Mouse (Mus musculus) lung, postnatal 10 days (tissue): ENCODE measurements around the gene Skap1.

ENCODE experiments used
- DNase-seq: peaks from one replicate; pipeline ENCODE4 v3.0.0; 2021

Gene Skap1

GRCm38 (mm10) chr11:96466382-96466781 lies 2.0 kb downstream of the Skap1 start:
- DNase-seq = no peak

GRCm38 (mm10) chr11:96466987-96467386 lies 2.6 kb downstream of the Skap1 start:
- DNase-seq = no peak

- no peak for DNase-seq
These were observed 3.8 kb downstream of the Skap1 start for GRCm38 (mm10) chr11:96468048-96468745.

GRCm38 (mm10) chr11:96482711-96483110 lies 18.3 kb downstream of the Skap1 start:
- no peak for DNase-seq

DNA sequence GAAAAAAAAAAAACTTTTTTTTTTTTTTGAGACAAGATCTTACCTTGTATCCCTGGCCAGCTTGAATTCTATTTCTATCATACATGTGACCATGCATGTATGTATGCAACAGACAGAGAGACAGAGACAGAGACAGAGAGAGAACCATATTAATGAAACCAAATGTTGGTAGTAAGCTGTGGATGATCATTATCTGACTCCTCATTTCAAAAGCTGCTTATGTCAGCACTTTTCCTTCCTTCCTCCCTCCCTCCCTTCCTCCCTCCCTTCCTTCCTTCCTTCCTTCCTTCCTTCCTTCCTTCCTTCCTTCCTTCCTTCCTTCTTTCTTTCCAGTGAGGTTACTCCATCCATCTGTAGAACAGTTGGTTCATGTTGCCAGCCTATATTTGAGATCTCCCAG lies 18.8 kb downstream of the Skap1 start:
- DNase-seq = no peak

DNA sequence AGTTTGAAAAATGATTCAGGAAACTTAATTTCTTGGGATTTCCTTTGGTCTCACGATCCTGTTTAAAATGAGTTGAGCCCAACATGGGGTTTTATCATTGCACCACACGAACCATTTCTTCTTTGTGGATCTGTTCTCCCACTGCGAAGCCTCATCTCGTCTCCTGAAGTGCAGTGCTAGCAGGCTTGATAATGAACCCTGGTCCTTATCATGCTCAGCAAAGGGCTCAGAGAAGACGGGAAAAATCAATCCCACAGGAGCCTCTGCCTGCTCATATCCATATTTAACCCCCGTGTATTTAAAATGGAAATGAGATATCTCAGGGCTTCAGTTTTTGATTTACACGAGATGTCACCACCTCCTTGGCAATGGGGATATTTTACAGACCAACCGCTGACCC lies 34.1 kb downstream of the Skap1 start:
- DNase-seq = no peak

DNA sequence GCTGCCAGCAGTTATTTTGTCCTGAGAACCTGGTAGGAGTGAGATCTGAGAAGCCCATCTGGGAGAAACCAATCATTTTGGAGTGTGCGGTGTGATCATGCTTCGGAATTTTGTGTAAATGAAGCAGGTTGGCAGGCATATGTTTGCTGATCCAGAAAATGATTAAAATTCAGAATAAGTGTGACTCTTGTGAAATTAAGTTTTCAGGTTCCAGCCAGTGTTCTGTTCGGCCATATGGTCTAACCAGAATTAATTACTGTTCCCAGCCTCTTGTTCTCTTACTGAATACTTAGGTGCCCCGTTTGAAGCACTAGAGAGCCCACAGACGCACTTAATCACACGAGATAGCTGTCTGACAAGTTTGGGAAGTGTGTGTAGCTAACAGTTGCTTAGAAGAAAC lies 36.6 kb downstream of the Skap1 start:
- DNase-seq = no peak

DNA sequence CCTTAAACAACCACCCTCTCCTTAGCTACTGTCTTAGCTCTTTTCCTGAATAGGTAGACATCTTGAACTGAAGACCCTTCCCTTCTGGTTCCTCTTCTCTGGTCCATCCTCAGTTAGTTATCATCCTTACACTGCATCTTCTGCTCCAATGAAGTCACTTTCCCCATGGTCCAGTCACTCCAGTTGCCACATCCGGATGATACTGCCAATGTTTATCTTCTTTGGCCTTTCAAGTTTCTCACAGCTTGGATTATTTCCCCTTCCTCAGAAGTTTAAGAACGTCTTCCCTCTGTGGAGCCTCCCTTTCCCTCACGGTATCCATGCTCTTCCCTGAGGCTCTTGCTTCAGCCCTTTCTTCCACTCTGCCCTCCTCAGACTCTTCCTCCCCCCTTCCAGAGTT lies 38.6 kb downstream of the Skap1 start:
- peak; percentile 63 for DNase-seq

GRCm38 (mm10) chr11:96504509-96505119 lies 40.2 kb downstream of the Skap1 start:
- DNase-seq = peak; percentile 21

GRCm38 (mm10) chr11:96505841-96506240 lies 41.4 kb downstream of the Skap1 start:
- no peak for DNase-seq

DNA sequence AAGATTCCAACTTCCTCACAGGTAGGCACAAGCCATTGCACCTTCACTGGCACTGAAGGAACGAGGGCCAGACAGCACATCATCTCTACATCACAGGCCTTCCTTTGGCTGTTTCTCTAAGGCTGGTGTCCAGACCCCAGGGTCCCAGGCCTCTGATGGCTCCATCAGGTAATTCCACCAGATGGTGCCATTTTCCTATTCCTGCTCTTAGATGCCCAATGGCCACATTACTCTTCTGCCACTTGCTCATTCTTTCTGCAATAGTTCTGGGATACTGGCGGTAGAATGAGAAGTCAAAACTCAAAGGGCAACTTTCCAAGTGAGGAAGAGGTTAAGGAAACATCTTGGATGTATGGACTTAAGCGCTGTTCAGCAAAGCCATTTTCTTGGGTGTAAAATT lies 50.8 kb downstream of the Skap1 start:
- no peak for DNase-seq

- no peak for DNase-seq
These were observed 60.1 kb downstream of the Skap1 start for GRCm38 (mm10) chr11:96524541-96524940.

DNA sequence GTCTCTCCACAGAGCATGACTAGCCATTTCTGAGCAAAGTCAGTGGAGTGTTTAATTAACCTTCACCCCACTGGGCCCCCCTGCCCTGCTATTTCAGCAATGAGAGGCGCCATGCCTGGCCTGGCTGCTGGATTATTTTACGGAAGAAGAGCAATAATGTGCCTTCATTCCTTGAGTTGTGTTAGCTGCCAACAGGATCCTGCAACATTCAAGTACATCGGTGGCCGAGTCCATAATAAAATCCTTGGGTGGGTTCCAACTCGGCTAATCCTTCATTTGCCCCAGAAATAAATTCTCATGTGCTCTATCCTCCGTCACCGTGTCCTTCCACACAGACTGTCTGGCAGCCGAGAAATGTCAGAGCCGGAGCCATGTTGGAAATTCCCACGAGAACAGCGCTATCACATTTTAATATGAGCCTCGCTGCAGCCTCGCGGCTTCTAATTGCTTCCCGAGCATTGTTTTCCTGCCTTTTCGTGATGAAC lies 61.8 kb downstream of the Skap1 start:
- DNase-seq = peak; percentile 48

- peak; percentile 56 for DNase-seq
These were observed 67.5 kb downstream of the Skap1 start for GRCm38 (mm10) chr11:96531757-96532433.

- DNase-seq = no peak
These were observed 70.1 kb downstream of the Skap1 start for GRCm38 (mm10) chr11:96534531-96534930.

DNA sequence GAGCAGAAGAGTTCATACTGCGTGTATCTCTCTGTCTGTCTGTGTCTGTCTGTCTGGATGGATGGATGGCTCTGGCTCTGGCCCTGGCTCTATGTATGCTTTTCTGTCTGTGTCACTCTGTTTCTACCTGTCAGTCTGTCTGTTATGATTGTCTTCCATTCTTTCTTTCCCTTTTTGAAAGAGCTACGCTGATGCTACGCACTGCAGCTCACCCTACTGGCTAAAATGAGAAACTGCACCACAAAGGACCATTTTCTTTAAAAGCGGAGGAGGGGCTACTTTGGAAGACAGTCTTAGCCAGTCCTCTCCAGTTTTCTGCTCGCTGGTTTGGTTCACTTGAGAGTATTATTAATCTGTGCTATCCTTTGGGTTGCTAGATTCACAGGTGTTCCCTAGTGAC lies 71.8 kb downstream of the Skap1 start:
- peak; percentile 65 for DNase-seq

GRCm38 (mm10) chr11:96542003-96542402 lies 77.6 kb downstream of the Skap1 start:
- DNase-seq = no peak

GRCm38 (mm10) chr11:96542561-96542960 lies 78.2 kb downstream of the Skap1 start:
- DNase-seq = no peak

- DNase-seq = no peak
These were observed 82.0 kb downstream of the Skap1 start for GRCm38 (mm10) chr11:96546428-96546827.

GRCm38 (mm10) chr11:96550960-96551703 lies 86.7 kb downstream of the Skap1 start:
- DNase-seq = peak; percentile 68

DNA sequence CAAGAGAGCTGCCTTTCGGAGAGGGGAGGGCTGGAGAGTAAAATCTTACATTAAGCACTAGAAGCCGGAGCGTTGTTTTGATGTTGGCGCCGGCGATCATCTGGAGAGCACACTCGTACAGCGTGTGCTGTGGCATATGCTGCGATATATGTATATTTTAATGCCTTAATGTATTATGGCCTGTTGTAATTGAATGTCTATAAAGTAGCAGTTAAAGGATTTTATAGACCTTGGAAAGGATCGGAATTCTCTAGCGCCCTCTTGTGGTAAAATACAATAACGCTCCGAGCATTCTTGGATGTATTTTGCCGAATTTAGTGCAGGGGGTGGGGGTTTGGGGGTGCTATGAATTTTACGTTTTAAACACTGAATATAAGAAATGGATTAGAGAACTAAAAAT lies 88.7 kb downstream of the Skap1 start:
- DNase-seq = peak; percentile 69

DNA sequence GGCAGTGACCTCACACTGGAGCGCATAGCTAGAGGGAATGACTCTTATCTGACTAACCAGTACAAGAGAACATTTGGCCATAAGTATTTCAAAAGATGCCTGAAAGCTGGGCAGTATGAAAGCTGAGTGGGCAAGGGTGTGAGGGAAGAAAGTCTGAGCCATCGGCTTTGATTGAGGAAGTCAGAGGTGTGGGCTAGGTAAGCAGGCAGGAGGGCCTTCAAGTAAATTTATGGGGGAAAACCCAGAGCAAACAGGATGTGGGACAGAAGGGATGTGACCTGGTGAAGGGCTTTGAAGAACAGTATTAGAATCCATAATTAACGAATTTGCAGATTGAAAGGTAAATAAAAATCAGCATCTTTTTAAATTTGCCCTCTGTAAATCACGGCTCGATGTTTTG lies 95.8 kb downstream of the Skap1 start:
- no peak for DNase-seq

- no peak for DNase-seq
These were observed 99.7 kb downstream of the Skap1 start for GRCm38 (mm10) chr11:96564088-96564487.
